Comparison of ENCODE assay signal across 15 mouse cellular contexts in genomic region chr13:114679703-114680378, GRCm38 (mm10).
DNase-seq lines count a peak whose midpoint lies in the region; ATAC-seq and TF ChIP-seq lines count a peak whose summit lies in the region.
"Had no signal": no experiment of that assay in that cellular context is flagged by ENCODE, and none has a peak within 500 bp of the region (broad histone marks: within the 10 kb centered on the region; RNA-seq: fewer than 3 reads in every experiment).

No protein-coding gene starts in this region.

- H3K9me3 ChIP-seq in kidney, embryonic 15.5 days (replicated peaks): no peaks in the 10 kb centered on the region
- H3K9me3 ChIP-seq in intestine, embryonic 15.5 days: no peaks in the 10 kb centered on the region
- H3K9me3 ChIP-seq in liver, postnatal 0 days (ENCODE audit: low read length): no peaks in the 10 kb centered on the region
- H3K9me3 ChIP-seq: embryonic facial prominence, embryonic 12.5 days; midbrain, embryonic 10.5 days; neural tube, embryonic 13.5 days had no signal

- no peak for TF ChIP-seq EP300 in liver, postnatal 0 days (IDR thresholded peaks at IDR 0.05; ENCODE audit: low read depth)

- no peak for TF ChIP-seq CTCF in liver, postnatal 0 days (IDR thresholded peaks at IDR 0.05; ENCODE audit: low read depth)

- peaks cover 8% of the 10 kb centered on the region; the same call in 1 of the 2 replicates for H3K4me1 ChIP-seq in kidney, embryonic 15.5 days
- H3K4me1 ChIP-seq in intestine, embryonic 15.5 days (replicated peaks): no peaks in the 10 kb centered on the region; the same call in 1 of the 2 replicates
- peaks cover 16% of the 10 kb centered on the region; the same call in 1 of the 2 replicates for H3K4me1 ChIP-seq in liver, postnatal 0 days (ENCODE audit: insufficient read depth)
- H3K4me1 ChIP-seq: embryonic facial prominence, embryonic 12.5 days; midbrain, embryonic 10.5 days; neural tube, embryonic 13.5 days had no signal

- peak overlapping the region; percentile 86 for H3K27ac ChIP-seq in kidney, embryonic 15.5 days
- H3K27ac ChIP-seq in intestine, embryonic 15.5 days: 0 out of 2 replicates have a peak overlapping the region, but pooled peaks have one; percentile 32
- peak overlapping the region; percentile 81 for H3K27ac ChIP-seq in liver, postnatal 0 days (ENCODE audit: low read depth)
- H3K27ac ChIP-seq: embryonic facial prominence, embryonic 12.5 days; midbrain, embryonic 10.5 days; neural tube, embryonic 13.5 days had no signal

- peak overlapping the region; percentile 45 for H3K4me2 ChIP-seq in kidney, embryonic 15.5 days
- peak overlapping the region; percentile 37; the same call in 1 of the 2 replicates for H3K4me2 ChIP-seq in intestine, embryonic 15.5 days (replicated peaks)
- peak overlapping the region; percentile 60 for H3K4me2 ChIP-seq in liver, postnatal 0 days (ENCODE audit: low read depth, low read length)
- H3K4me2 ChIP-seq: embryonic facial prominence, embryonic 12.5 days; neural tube, embryonic 13.5 days had no signal

- no peaks in the 10 kb centered on the region for H3K27me3 ChIP-seq in kidney, embryonic 15.5 days
- H3K27me3 ChIP-seq in intestine, embryonic 15.5 days (replicated peaks): no peaks in the 10 kb centered on the region
- H3K27me3 ChIP-seq in liver, postnatal 0 days (ENCODE audit: insufficient read depth, low read length): no peaks in the 10 kb centered on the region
- H3K27me3 ChIP-seq: embryonic facial prominence, embryonic 12.5 days; neural tube, embryonic 13.5 days had no signal

- no peak overlapping the region for H3K9ac ChIP-seq in kidney, embryonic 15.5 days
- no peak overlapping the region for H3K9ac ChIP-seq in intestine, embryonic 15.5 days
- no peak overlapping the region for H3K9ac ChIP-seq in liver, postnatal 0 days (replicated peaks)
- H3K9ac ChIP-seq: embryonic facial prominence, embryonic 12.5 days; neural tube, embryonic 13.5 days had no signal

- no peak for DNase-seq in kidney, postnatal 14 days
- DNase-seq in 3T3-L1 (ENCODE audit: low read depth, low spot score): peak; percentile 56
- no peak for DNase-seq in liver, postnatal 0 days
- no peak for DNase-seq in frontal cortex, adult 2 months (ENCODE audit: extremely low spot score in 1 of 2, low spot score in 1 of 2)
- no peak for DNase-seq in cerebellum, adult 18-20 months
- DNase-seq in spleen, postnatal 14 days (ENCODE audit: low spot score in 2 of 2): no peak
- DNase-seq: adrenal gland, postnatal 36 days; cerebellum, adult 9-11 months; heart, postnatal 10 days had no signal

- 70% methylated on average over 5 of the region's 5 CpGs for WGBS in kidney, embryonic 15.5 days
- WGBS in intestine, embryonic 15.5 days: 52% methylated on average over 5 of the region's 5 CpGs
- 41% methylated on average over 5 of the region's 5 CpGs for WGBS in liver, postnatal 0 days (ENCODE audit: insufficient replicate concordance)

- peak; percentile 94 for ATAC-seq in kidney, embryonic 15.5 days (replicated peaks; ENCODE audit: low FRiP score)
- peak; percentile 78 for ATAC-seq in intestine, embryonic 15.5 days
- peak; percentile 86 for ATAC-seq in liver, postnatal 0 days
- ATAC-seq: forebrain, embryonic 14.5 days had no signal

- H3K36me3 ChIP-seq in kidney, embryonic 15.5 days: no peaks in the 10 kb centered on the region
- no peaks in the 10 kb centered on the region for H3K36me3 ChIP-seq in intestine, embryonic 15.5 days
- H3K36me3 ChIP-seq in liver, postnatal 0 days (replicated peaks; ENCODE audit: insufficient read depth, low read length): no peaks in the 10 kb centered on the region
- H3K36me3 ChIP-seq: embryonic facial prominence, embryonic 12.5 days; midbrain, embryonic 10.5 days; neural tube, embryonic 13.5 days had no signal

- H3K4me3 ChIP-seq in kidney, embryonic 15.5 days (replicated peaks): no peak overlapping the region
- H3K4me3 ChIP-seq in intestine, embryonic 15.5 days (replicated peaks): no peak overlapping the region
- no peak overlapping the region for H3K4me3 ChIP-seq in liver, postnatal 0 days (ENCODE audit: low read depth, low read length)
- H3K4me3 ChIP-seq: embryonic facial prominence, embryonic 12.5 days; midbrain, embryonic 10.5 days; neural tube, embryonic 13.5 days had no signal

Comparison
In these comparisons a context has a peak if more than half of its experiments do, and no peak if none do; other contexts are left out.
1. H3K27ac ChIP-seq: peak in every context shown above with its lines; median percentile 86 in kidney, embryonic 15.5 days; 81 in liver, postnatal 0 days; 32 in intestine, embryonic 15.5 days.